Mouse (Mus musculus) forebrain, embryonic 11.5 days (tissue): Measurements from ENCODE around the gene Kcnma1. TPM values are rescaled to one million over a fixed set of nuclear protein-coding genes. Genes with fewer than 3 reads are reported as not detected.
A peak's percentile ranks its signal among the peaks of the same experiment; 100 is the strongest.

Source experiments
- ATAC-seq: fragments of 200-750 bp; cut with Nextera tagmentation; replicated peaks from 2 replicates; pipeline ENCODE4 v1.8.0; 2017; ENCODE audit warnings: moderate TSS enrichment; ENCODE audit not compliant: low FRiP score
- DNase-seq: peaks from one replicate; pipeline ENCODE4 v3.0.0-alpha.2; 2017; ENCODE audit warnings: low spot score
- H3K27ac ChIP-seq: fragments of 300-500 bp; sonication (generic); 2 replicates; pipeline ENCODE4 v1.5.1; 2014; ENCODE audit warnings: low read depth, low read length
- H3K27me3 ChIP-seq: fragments of 300-500 bp; sonication (generic); 2 replicates; pipeline ENCODE4 v1.6.1; 2014; ENCODE audit warnings: mild to moderate bottlenecking, low read length, mixed read lengths; ENCODE audit not compliant: control insufficient read depth, insufficient read depth
- H3K36me3 ChIP-seq: fragments of 300-500 bp; sonication (generic); 2 replicates; pipeline ENCODE4 v1.6.1; 2014; ENCODE audit warnings: mild to moderate bottlenecking, low read length, moderate library complexity, mixed read lengths; ENCODE audit not compliant: control insufficient read depth, insufficient read depth
- H3K4me1 ChIP-seq: fragments of 300-500 bp; sonication (generic); replicated peaks from 2 replicates; pipeline ENCODE4 v1.6.1; 2014; ENCODE audit warnings: low read length, mixed read lengths; ENCODE audit not compliant: control insufficient read depth, insufficient read depth
- H3K4me2 ChIP-seq: fragments of 300-500 bp; sonication (generic); 2 replicates; pipeline ENCODE4 v1.6.1; 2014; ENCODE audit warnings: low read depth, mild to moderate bottlenecking, low read length, moderate library complexity, mixed read lengths; ENCODE audit not compliant: severe bottlenecking
- H3K4me3 ChIP-seq: fragments of 300-500 bp; sonication (generic); 2 replicates; pipeline ENCODE4 v1.5.1; 2014; ENCODE audit warnings: low read depth, low read length
- H3K9ac ChIP-seq: fragments of 300-500 bp; sonication (generic); 2 replicates; pipeline ENCODE4 v1.6.1; 2014; ENCODE audit warnings: low read length
- H3K9me3 ChIP-seq: fragments of 300-500 bp; sonication (generic); 2 replicates; pipeline ENCODE4 v1.6.1; 2016; ENCODE audit warnings: low read length, mixed read lengths; ENCODE audit not compliant: control insufficient read depth
- WGBS: fragments of 180-500 bp; shearing (Covaris S2); extraction: QIAGEN DNeasy Blood & Tissue Kit; methylation state at CpG from one replicate; pipeline ENCODE4 v1.1.7; 2014; 5-methylcytosine and 5-hydroxymethylcytosine counted together
- polyA plus RNA-seq: library from polyadenylated mRNA; unstranded; fragments of >200 nt; fragmentation: Nextera tagmentation; extraction: Ambion mirVana; gene quantifications from 2 replicates; pipeline ENCODE4 v1.2.1, GENCODE M21; 2014

Kcnma1 gene
- polyA plus RNA-seq, 1 experiment from 2014 or later: 0.45 TPM

- H3K36me3 ChIP-seq: no peaks in the 10 kb centered on the region
- no peaks in the 10 kb centered on the region for H3K27me3 ChIP-seq
- H3K4me1 ChIP-seq: no peaks in the 10 kb centered on the region
- no peak for DNase-seq
- 81% methylated on average over 4 of the region's 4 CpGs for WGBS
- no peaks in the 10 kb centered on the region for H3K9me3 ChIP-seq
- H3K9ac ChIP-seq: no peak overlapping the region
- no peak for ATAC-seq
- no peak overlapping the region for H3K27ac ChIP-seq
- H3K4me3 ChIP-seq: no peak overlapping the region
- no peak overlapping the region for H3K4me2 ChIP-seq
These were observed 6.4 kb upstream of the Kcnma1 start for GRCm38 (mm10) chr14:24020718-24021117.

DNA sequence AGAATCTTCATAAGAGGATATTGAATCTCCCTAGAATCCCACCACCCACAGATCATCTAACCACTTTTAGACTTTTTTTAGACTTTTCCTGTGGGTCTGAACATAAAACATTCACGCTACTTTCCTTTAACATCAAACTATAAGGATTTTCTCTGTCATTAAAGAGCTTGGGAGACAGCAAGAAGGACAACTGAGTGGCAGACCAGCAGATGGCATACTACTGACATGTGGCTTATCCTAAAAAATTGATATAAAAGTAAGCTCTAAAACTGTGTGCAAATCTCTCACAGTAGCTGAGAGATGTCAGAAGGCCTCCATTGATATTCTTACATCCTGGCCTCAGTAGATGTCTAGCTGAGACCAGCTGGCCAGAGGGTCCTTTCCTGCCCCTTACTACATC, 4.3 kb downstream of the Kcnma1 start:
- ATAC-seq: no peak
- 78% methylated on average over 1 of the region's 1 CpGs for WGBS

GRCm38 (mm10) chr14:24008252-24008651, 6.0 kb downstream of the Kcnma1 start:
- Histone ChIP-seq H3K4me3 (no peak overlapping the region), H3K27ac (no peak overlapping the region), H3K36me3 (no peaks in the 10 kb centered on the region), H3K4me2 (no peak overlapping the region), H3K27me3 (peaks cover 23% of the 10 kb centered on the region), H3K9ac (no peak overlapping the region), H3K9me3 (no peaks in the 10 kb centered on the region), H3K4me1 (peaks cover 3% of the 10 kb centered on the region; the same call in 1 of the 2 replicates)
- WGBS: 14% methylated on average over 7 of the region's 7 CpGs
- DNase-seq (peak; percentile 80), ATAC-seq (no peak)

More for the DNA sequence above, 4.3 kb downstream of the Kcnma1 start:
- Histone ChIP-seq H3K4me2 (no peak overlapping the region), H3K36me3 (no peaks in the 10 kb centered on the region), H3K9me3 (no peaks in the 10 kb centered on the region), H3K4me3 (no peak overlapping the region), H3K9ac (no peak overlapping the region), H3K27me3 (peaks cover 8% of the 10 kb centered on the region), H3K27ac (no peak overlapping the region), H3K4me1 (no peaks in the 10 kb centered on the region; the same call in 1 of the 2 replicates)
- no peak for DNase-seq

- Histone ChIP-seq H3K9ac (no peak overlapping the region), H3K27ac (no peak overlapping the region), H3K4me1 (peaks cover 3% of the 10 kb centered on the region; the same call in 1 of the 2 replicates), H3K4me2 (no peak overlapping the region), H3K9me3 (no peaks in the 10 kb centered on the region), H3K27me3 (peaks cover 38% of the 10 kb centered on the region), H3K36me3 (no peaks in the 10 kb centered on the region), H3K4me3 (no peak overlapping the region)
- ATAC-seq (no peak), DNase-seq (no peak)
- 59% methylated on average over 2 of the region's 2 CpGs for WGBS
These were observed 8.0 kb downstream of the Kcnma1 start for GRCm38 (mm10) chr14:24006276-24006675.

DNA sequence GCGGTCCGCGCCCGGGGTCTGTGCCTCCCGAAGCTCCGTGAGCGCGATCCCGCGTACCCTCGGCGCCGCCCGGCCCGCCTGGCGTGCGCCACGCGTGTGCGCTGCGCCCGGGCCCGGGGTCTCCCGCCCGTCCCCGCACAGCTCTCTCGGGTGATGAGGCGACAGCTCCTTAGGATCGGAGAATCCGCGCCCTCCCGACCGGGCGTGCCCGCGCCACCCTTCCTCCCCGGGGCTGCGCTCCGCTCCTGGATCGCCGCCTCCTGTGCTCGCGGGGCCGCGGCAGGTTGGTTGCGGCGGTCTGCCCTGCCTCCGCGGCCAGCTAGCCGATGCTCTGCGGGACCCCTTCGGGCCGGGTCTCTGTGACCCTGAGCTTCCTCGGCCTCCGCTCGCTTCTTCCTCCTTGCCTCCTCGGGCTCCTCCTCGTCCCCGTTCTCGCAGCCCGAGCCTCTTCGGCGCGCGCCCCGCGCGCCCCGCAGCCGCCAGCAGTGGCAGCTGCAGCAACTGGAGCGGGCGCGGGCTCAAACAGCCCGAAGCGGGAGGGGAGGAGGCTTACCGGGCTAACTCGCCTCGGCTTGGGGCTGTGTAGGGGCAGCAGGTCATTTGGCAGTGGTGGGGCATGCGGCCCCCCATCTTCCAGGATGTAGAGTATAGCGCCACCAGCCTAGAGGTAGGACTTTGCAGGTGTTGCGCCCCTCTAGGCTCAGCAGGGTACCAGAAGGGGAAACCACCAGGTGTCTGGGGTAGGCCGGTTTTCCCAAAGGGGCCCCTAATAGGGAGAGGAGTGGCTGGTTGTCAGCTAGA, 9.6 kb downstream of the Kcnma1 start:
- peak overlapping the region; percentile 79 for H3K4me3 ChIP-seq
- H3K9me3 ChIP-seq: no peaks in the 10 kb centered on the region
- peak overlapping the region; percentile 67 for H3K9ac ChIP-seq
- ATAC-seq: peak; percentile 72
- H3K27ac ChIP-seq: no peak overlapping the region
- peak overlapping the region; percentile 96 for H3K4me2 ChIP-seq
- H3K27me3 ChIP-seq: peaks cover 41% of the 10 kb centered on the region
- DNase-seq: peak; percentile 74
- H3K4me1 ChIP-seq: peaks cover 3% of the 10 kb centered on the region; the same call in 1 of the 2 replicates
- no peaks in the 10 kb centered on the region for H3K36me3 ChIP-seq
- under 1% methylated on average over 78 of the region's 82 CpGs for WGBS

DNA sequence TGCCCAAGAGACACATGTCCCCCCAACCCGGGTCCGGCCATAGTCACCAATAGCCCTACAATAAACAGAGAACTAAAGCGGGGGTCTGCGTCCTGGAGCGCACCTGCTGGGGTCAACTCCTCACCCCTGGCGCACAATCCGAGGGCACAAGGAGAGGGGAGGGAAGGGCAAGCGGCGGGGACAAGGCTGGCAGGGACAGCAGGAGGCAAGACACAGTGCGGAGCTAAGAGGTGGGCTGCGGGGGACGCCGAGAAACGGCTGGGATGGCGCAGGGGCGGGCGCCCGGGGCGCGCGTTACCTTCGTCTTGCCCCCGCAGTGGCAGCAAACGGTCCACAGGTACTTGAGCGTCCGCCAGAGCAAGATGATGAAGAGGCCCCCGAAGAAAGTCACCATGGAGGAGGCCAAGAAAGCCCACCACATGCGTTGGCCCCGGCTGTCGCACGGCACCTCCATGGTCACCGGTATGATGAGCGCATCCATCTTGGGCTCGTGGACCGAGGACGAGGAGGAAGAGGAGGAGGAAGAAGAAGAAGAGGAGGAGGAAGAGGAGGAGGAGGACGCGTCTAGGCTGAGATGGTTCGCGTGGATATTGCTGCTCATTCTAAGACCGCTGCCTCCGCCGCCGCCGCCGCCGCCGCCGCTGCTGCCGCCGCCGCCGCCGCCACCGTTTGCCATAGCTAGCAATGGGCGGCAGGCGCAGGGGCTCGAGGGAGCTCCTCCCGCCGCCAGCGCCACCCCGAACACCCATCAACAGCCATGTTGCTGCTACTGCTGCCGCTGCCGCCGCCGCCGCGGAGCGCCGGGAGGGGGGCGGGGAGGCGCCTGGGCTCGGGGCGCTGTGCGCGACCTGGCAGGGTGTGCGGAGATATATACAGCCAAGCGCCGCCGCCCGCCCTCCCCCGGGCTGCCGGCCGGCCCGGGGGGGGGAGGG, 10.6 kb downstream of the Kcnma1 start:
- H3K27ac ChIP-seq: no peak overlapping the region
- under 1% methylated on average over 55 of the region's 85 CpGs for WGBS
- ATAC-seq (peak; percentile 72), DNase-seq (peak; percentile 79)
- peak overlapping the region; percentile 96 for H3K4me2 ChIP-seq
- peak overlapping the region; percentile 67 for H3K9ac ChIP-seq
- H3K36me3 ChIP-seq: no peaks in the 10 kb centered on the region
- peaks cover 3% of the 10 kb centered on the region; the same call in 1 of the 2 replicates for H3K4me1 ChIP-seq
- H3K4me3 ChIP-seq: peak overlapping the region; percentile 79
- H3K9me3 ChIP-seq: no peaks in the 10 kb centered on the region
- peaks cover 41% of the 10 kb centered on the region for H3K27me3 ChIP-seq

GRCm38 (mm10) chr14:24002647-24003046, 11.6 kb downstream of the Kcnma1 start:
- H3K9me3 ChIP-seq: no peaks in the 10 kb centered on the region
- 51% methylated on average over 5 of the region's 5 CpGs for WGBS
- no peak for ATAC-seq
- no peaks in the 10 kb centered on the region for H3K36me3 ChIP-seq
- H3K4me1 ChIP-seq: peaks cover 3% of the 10 kb centered on the region; the same call in 1 of the 2 replicates
- H3K27me3 ChIP-seq: peaks cover 41% of the 10 kb centered on the region
- no peak for DNase-seq
- H3K27ac ChIP-seq: no peak overlapping the region
- no peak overlapping the region for H3K9ac ChIP-seq
- no peak overlapping the region for H3K4me2 ChIP-seq
- no peak overlapping the region for H3K4me3 ChIP-seq

DNA sequence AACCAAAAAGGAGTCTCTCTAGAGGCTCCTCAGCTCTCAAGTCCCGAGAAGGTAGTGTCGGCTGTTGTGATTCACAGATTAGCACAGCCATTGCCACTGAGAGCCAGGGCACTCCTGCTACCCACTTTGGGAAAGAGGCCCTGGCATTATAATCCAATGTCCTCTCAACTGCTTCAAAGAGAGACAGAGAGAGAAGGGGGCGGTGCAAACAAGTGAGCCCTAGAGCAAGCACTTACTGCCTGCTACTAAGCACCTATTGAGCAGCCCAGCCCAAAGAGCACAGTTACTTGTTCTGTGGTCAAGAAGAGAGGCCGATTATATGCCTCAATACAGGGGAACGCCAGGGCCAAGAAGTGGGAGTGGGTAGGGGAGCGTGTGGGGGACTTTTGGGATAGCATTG, 16.4 kb downstream of the Kcnma1 start:
- ATAC-seq: no peak
- Histone ChIP-seq H3K4me3 (no peak overlapping the region), H3K4me1 (no peaks in the 10 kb centered on the region), H3K27me3 (peaks cover 14% of the 10 kb centered on the region), H3K36me3 (no peaks in the 10 kb centered on the region), H3K9ac (no peak overlapping the region), H3K9me3 (no peaks in the 10 kb centered on the region), H3K4me2 (no peak overlapping the region), H3K27ac (no peak overlapping the region)
- no peak for DNase-seq
- 75% methylated on average over 6 of the region's 6 CpGs for WGBS
